Mouse (Mus musculus): ENCODE data around the gene 9530068E07Rik. TPM values are rescaled to one million over a fixed set of nuclear protein-coding genes. Genes with fewer than 3 reads are reported as not detected.
"Not testable (repeated sequence)": the region's sequence is repeated elsewhere in the genome, so short reads cannot be mapped to it uniquely, and the experiment has no call there.

Gene 9530068E07Rik
- 159 and 166 TPM in 2 replicates for polyA plus RNA-seq (2015; fragmentation: Nextera tagmentation; extraction: Ambion mirVana)

- H3K9me3 ChIP-seq = no peaks in the 10 kb centered on the region
- H3K4me3 ChIP-seq (replicated peaks) = peak within 1 kb of the TSS; percentile 89
- WGBS = 2% methylated on average over 38 of the region's 38 CpGs
- ATAC-seq = peak; percentile 97
- H3K27me3 ChIP-seq (replicated peaks) = no peaks in the 10 kb centered on the region
- peaks cover 12% of the 10 kb centered on the region for H3K4me1 ChIP-seq (replicated peaks)
- peak within 1 kb of the TSS; percentile 89 for H3K27ac ChIP-seq
- peak within 1 kb of the TSS; percentile 70 for H3K4me2 ChIP-seq (replicated peaks)
- H3K36me3 ChIP-seq = no peaks in the 10 kb centered on the region
- peak within 1 kb of the TSS; percentile 92 for H3K9ac ChIP-seq
Observed at GRCm38 (mm10) chr11:52395940-52396596, at the start of gene 9530068E07Rik. TSS of gene 9530068E07Rik (plus strand) at chr11:52396428.

GRCm38 (mm10) chr11:52346635-52347005 lies 49.6 kb upstream of the 9530068E07Rik start:
- Histone ChIP-seq H3K4me1 (replicated peaks) (peaks cover 6% of the 10 kb centered on the region; the same call in 1 of the 2 replicates), H3K36me3 (no peaks in the 10 kb centered on the region), H3K27ac (0 out of 2 replicates have a peak overlapping the region, but pooled peaks have one; percentile 13), H3K9me3 (no peaks in the 10 kb centered on the region), H3K9ac (0 out of 2 replicates have a peak overlapping the region, but pooled peaks have one; percentile 13), H3K4me3 (replicated peaks) (peak overlapping the region; percentile 30), H3K4me2 (replicated peaks) (peak overlapping the region; percentile 64), H3K27me3 (replicated peaks) (no peaks in the 10 kb centered on the region)
- WGBS = 3% methylated on average over 12 of the region's 12 CpGs
- peak; percentile 52 for ATAC-seq

- WGBS = 81% methylated on average over 4 of the region's 4 CpGs
- Histone ChIP-seq H3K4me2 (replicated peaks) (no peak overlapping the region), H3K27ac (no peak overlapping the region), H3K27me3 (replicated peaks) (no peaks in the 10 kb centered on the region), H3K4me1 (replicated peaks) (peaks cover 6% of the 10 kb centered on the region; the same call in 1 of the 2 replicates), H3K9ac (no peak overlapping the region), H3K4me3 (replicated peaks) (no peak overlapping the region), H3K9me3 (no peaks in the 10 kb centered on the region), H3K36me3 (no peaks in the 10 kb centered on the region)
- ATAC-seq = no peak
Observed at GRCm38 (mm10) chr11:52348156-52348555, 48.1 kb upstream of the 9530068E07Rik start.

GRCm38 (mm10) chr11:52348724-52349123 lies 47.5 kb upstream of the 9530068E07Rik start:
- Histone ChIP-seq H3K4me3 (replicated peaks) (no peak overlapping the region), H3K27ac (no peak overlapping the region), H3K9me3 (no peaks in the 10 kb centered on the region), H3K9ac (no peak overlapping the region), H3K4me2 (replicated peaks) (no peak overlapping the region), H3K36me3 (no peaks in the 10 kb centered on the region), H3K27me3 (replicated peaks) (no peaks in the 10 kb centered on the region), H3K4me1 (replicated peaks) (peaks cover 6% of the 10 kb centered on the region; the same call in 1 of the 2 replicates)
- 71% methylated on average over 3 of the region's 3 CpGs for WGBS
- no peak for ATAC-seq

GRCm38 (mm10) chr11:52350924-52351323 lies 45.3 kb upstream of the 9530068E07Rik start:
- H3K4me3 ChIP-seq (replicated peaks) = no peak overlapping the region
- no peak overlapping the region for H3K27ac ChIP-seq
- H3K4me1 ChIP-seq (replicated peaks) = peaks cover 5% of the 10 kb centered on the region; the same call in 1 of the 2 replicates
- H3K9ac ChIP-seq = no peak overlapping the region
- H3K4me2 ChIP-seq (replicated peaks) = no peak overlapping the region
- 0% methylated on average over 9 of the region's 9 CpGs for WGBS
- H3K27me3 ChIP-seq (replicated peaks) = no peaks in the 10 kb centered on the region
- no peaks in the 10 kb centered on the region for H3K36me3 ChIP-seq
- H3K9me3 ChIP-seq = no peaks in the 10 kb centered on the region
- peak; percentile 68 for ATAC-seq

- ATAC-seq = no peak
- WGBS = 91% methylated on average over 3 of the region's 3 CpGs
- no peak overlapping the region for H3K4me3 ChIP-seq (replicated peaks)
Observed at GRCm38 (mm10) chr11:52352271-52352670, 44.0 kb upstream of the 9530068E07Rik start.

GRCm38 (mm10) chr11:52354644-52355043 lies 41.6 kb upstream of the 9530068E07Rik start:
- peaks cover 3% of the 10 kb centered on the region; the same call in 1 of the 2 replicates for H3K4me1 ChIP-seq (replicated peaks)
- no peak overlapping the region for H3K4me3 ChIP-seq (replicated peaks)
- no peaks in the 10 kb centered on the region for H3K9me3 ChIP-seq
- H3K36me3 ChIP-seq = no peaks in the 10 kb centered on the region
- WGBS = 81% methylated on average over 5 of the region's 5 CpGs
- no peak overlapping the region for H3K4me2 ChIP-seq (replicated peaks)
- H3K9ac ChIP-seq = no peak overlapping the region
- no peak overlapping the region for H3K27ac ChIP-seq
- no peaks in the 10 kb centered on the region for H3K27me3 ChIP-seq (replicated peaks)
- no peak for ATAC-seq

More at GRCm38 (mm10) chr11:52352271-52352670, 44.0 kb upstream of the 9530068E07Rik start:
- no peak overlapping the region for H3K4me2 ChIP-seq (replicated peaks)
- no peaks in the 10 kb centered on the region for H3K36me3 ChIP-seq
- H3K4me1 ChIP-seq (replicated peaks) = peaks cover 3% of the 10 kb centered on the region; the same call in 1 of the 2 replicates
- no peak overlapping the region for H3K27ac ChIP-seq
- H3K27me3 ChIP-seq (replicated peaks) = no peaks in the 10 kb centered on the region
- H3K9ac ChIP-seq = no peak overlapping the region
- H3K9me3 ChIP-seq = no peaks in the 10 kb centered on the region

GRCm38 (mm10) chr11:52355601-52356000 lies 40.6 kb upstream of the 9530068E07Rik start:
- no peak overlapping the region for H3K4me2 ChIP-seq (replicated peaks)
- no peaks in the 10 kb centered on the region for H3K36me3 ChIP-seq
- 70% methylated on average over 1 of the region's 1 CpGs for WGBS
- H3K9me3 ChIP-seq = no peaks in the 10 kb centered on the region
- ATAC-seq = no peak
- no peak overlapping the region for H3K27ac ChIP-seq
- H3K9ac ChIP-seq = no peak overlapping the region
- no peak overlapping the region for H3K4me3 ChIP-seq (replicated peaks)
- no peaks in the 10 kb centered on the region for H3K27me3 ChIP-seq (replicated peaks)
- H3K4me1 ChIP-seq (replicated peaks) = peaks cover 9% of the 10 kb centered on the region

GRCm38 (mm10) chr11:52357091-52357490 lies 39.1 kb upstream of the 9530068E07Rik start:
- not testable (repeated sequence) for H3K27me3 ChIP-seq (replicated peaks); H3K4me1 ChIP-seq (replicated peaks); H3K9me3 ChIP-seq; H3K9ac ChIP-seq; H3K4me3 ChIP-seq (replicated peaks); H3K27ac ChIP-seq; ATAC-seq; H3K36me3 ChIP-seq; H3K4me2 ChIP-seq (replicated peaks)
- 92% methylated on average over 5 of the region's 5 CpGs for WGBS

GRCm38 (mm10) chr11:52358520-52358919 lies 37.7 kb upstream of the 9530068E07Rik start:
- Histone ChIP-seq H3K4me3 (replicated peaks) (peak overlapping the region; percentile 25), H3K9ac (no peak overlapping the region)

GRCm38 (mm10) chr11:52359686-52360470 lies 36.4 kb upstream of the 9530068E07Rik start:
- peak; percentile 39 for ATAC-seq
- H3K27ac ChIP-seq = peak overlapping the region; percentile 99
- peak overlapping the region; percentile 64 for H3K4me2 ChIP-seq (replicated peaks)
- no peaks in the 10 kb centered on the region for H3K36me3 ChIP-seq
- H3K27me3 ChIP-seq (replicated peaks) = no peaks in the 10 kb centered on the region
- no peaks in the 10 kb centered on the region for H3K9me3 ChIP-seq
- peak overlapping the region; percentile 98 for H3K9ac ChIP-seq
- H3K4me3 ChIP-seq (replicated peaks) = peak overlapping the region; percentile 98
- H3K4me1 ChIP-seq (replicated peaks) = peaks cover 28% of the 10 kb centered on the region
- 15% methylated on average over 22 of the region's 22 CpGs for WGBS

More at GRCm38 (mm10) chr11:52358520-52358919, 37.7 kb upstream of the 9530068E07Rik start:
- ATAC-seq = peak; percentile 39
- Histone ChIP-seq H3K27ac (peak overlapping the region; percentile 67), H3K9me3 (no peaks in the 10 kb centered on the region), H3K27me3 (replicated peaks) (no peaks in the 10 kb centered on the region), H3K4me2 (replicated peaks) (peak overlapping the region; percentile 47), H3K36me3 (no peaks in the 10 kb centered on the region), H3K4me1 (replicated peaks) (peaks cover 19% of the 10 kb centered on the region)
- WGBS = 34% methylated on average over 4 of the region's 4 CpGs
